Mouse (Mus musculus): ENCODE measurements at regions not wholly inside any gene's neighbourhood (a gene's known extent, or its start where the extent isn't known, plus 50 kb on each side); places are given as distances from the start of the nearest gene placed in this dataset.
A peak's percentile ranks its signal among the peaks of the same experiment; 100 is the strongest.

GRCm38 (mm10) chr19:44686061-44686460 is 69.8 kb upstream of the Pax2 start:
- peak; percentile 24 for DNase-seq (ENCODE audit: low read depth, low spot score)

GRCm38 (mm10) chr19:44692396-44692795 is 63.4 kb upstream of the Pax2 start:
- peak; percentile 12 for DNase-seq (ENCODE audit: low read depth, low spot score)

DNA sequence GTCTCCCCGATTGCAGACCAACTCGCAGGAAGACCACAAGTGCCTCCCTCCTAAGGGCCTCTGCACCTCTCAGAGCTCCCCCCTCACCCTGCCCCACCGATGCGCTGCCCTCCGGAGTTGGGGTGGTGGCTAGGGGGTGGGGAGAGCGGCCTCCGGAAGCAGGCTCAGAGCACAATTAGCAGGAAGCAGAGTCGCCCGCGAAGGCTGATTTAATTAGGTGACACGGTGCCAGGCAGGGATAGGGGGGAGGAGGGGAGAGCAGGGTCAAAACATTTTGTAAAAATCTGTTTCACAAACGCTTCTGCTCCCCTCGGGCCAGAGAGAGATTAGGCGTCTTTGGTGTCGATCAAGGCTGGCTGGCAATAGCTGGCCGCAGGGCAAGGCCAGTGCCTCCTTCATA is 63.0 kb upstream of the Pax2 start:
- DNase-seq (ENCODE audit: low read depth, low spot score) = no peak

- DNase-seq (ENCODE audit: low read depth, low spot score) = no peak
Observed at GRCm38 (mm10) chr19:44695331-44695730, 60.5 kb upstream of the Pax2 start.

DNA sequence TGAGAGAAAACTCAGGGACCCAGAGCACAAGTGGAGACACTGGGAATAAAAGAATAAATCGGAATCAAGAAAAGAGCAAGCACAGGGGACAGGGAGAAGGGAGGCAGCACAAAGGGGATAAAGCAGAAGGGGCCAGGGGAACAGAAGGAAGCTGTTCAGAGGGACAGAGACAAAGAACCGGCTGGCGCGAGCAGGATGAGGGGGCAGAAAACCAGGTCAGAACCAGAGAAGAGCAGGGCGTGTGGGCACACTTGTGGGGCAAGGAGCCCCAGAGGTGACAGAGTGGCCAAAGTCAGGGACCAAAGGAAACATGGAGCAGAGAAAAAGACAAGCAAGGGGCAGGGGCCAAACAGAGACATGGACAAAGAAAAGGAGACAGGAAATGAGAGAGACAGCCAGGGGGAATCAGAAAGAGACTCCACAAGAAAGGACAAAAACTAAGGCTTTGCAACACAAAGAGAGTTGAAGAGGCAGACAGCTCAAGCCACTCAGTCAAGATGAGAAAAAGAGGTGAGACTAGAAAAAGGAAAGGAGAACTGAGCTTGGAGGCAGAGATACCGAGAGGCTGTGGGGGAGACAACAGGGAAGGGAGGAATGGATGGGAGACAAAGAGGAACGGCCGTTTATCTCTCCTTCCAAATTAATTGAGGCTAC is 59.7 kb upstream of the Pax2 start:
- DNase-seq (ENCODE audit: low read depth, low spot score) = no peak

DNA sequence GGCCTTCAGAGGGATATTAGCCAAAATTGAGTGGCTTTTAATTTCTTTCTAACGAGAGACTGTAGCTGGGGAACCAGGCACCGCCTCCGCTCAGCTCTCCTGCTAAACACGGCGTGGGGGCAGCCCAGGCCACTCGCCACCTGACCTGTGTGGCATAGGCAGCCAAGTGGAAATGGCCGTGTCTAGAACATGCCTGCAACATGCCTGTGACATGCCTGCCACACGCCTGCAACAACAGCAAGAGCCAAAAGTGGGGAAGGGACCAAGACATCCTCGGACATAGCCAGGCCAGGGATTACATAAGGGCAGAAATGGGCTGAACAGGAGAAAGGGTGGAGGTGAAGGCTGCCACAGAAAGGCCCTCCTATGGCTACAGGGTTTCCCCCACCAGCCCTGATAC is 59.1 kb upstream of the Pax2 start:
- DNase-seq (ENCODE audit: low read depth, low spot score) = no peak

GRCm38 (mm10) chr19:44698382-44699256 is 57.2 kb upstream of the Pax2 start:
- no peak for DNase-seq (ENCODE audit: low read depth, low spot score)
